Mouse (Mus musculus) forebrain, embryonic 12.5 days (tissue): ENCODE data around the gene Chmp2a. TPM values are rescaled to one million over a fixed set of nuclear protein-coding genes. Genes with fewer than 3 reads are reported as not detected.

Experiments used
- ATAC-seq: fragments of 200-750 bp; cut with Nextera tagmentation; 2 replicates; pipeline ENCODE4 v1.8.0; 2017; ENCODE audit warnings: moderate TSS enrichment; ENCODE audit not compliant: low FRiP score
- H3K27ac ChIP-seq: fragments of 300-500 bp; sonication (generic); 2 replicates; pipeline ENCODE4 v1.5.1; 2016; ENCODE audit warnings: mild to moderate bottlenecking
- H3K27me3 ChIP-seq: fragments of 300-500 bp; sonication (generic); 2 replicates; pipeline ENCODE4 v1.6.1; 2016; ENCODE audit warnings: mild to moderate bottlenecking
- H3K36me3 ChIP-seq: fragments of 300-500 bp; sonication (generic); replicated peaks from 2 replicates; pipeline ENCODE4 v1.6.1; 2016; ENCODE audit warnings: mild to moderate bottlenecking
- H3K4me1 ChIP-seq: fragments of 300-500 bp; sonication (generic); 2 replicates; pipeline ENCODE4 v1.6.1; 2016
- H3K4me2 ChIP-seq: fragments of 300-500 bp; sonication (generic); 2 replicates; pipeline ENCODE4 v1.6.1; 2016; ENCODE audit warnings: mild to moderate bottlenecking, moderate library complexity
- H3K4me3 ChIP-seq: fragments of 300-500 bp; sonication (generic); replicated peaks from 2 replicates; pipeline ENCODE4 v1.5.1; 2016; ENCODE audit warnings: mild to moderate bottlenecking
- H3K9ac ChIP-seq: fragments of 300-500 bp; sonication (generic); 2 replicates; pipeline ENCODE4 v1.6.1; 2016; ENCODE audit warnings: mild to moderate bottlenecking
- H3K9me3 ChIP-seq: fragments of 300-500 bp; sonication (generic); 2 replicates; pipeline ENCODE4 v1.6.1; 2016
- WGBS: fragments of 180-500 bp; shearing (Covaris S2); methylation state at CpG from one replicate; pipeline ENCODE4 v1.1.7; 2016; 5-methylcytosine and 5-hydroxymethylcytosine counted together
- polyA plus RNA-seq: library from polyadenylated mRNA; unstranded; fragments of >200 nt; fragmentation: Nextera tagmentation; extraction: Ambion mirVana; gene quantifications from 2 replicates; pipeline ENCODE4 v1.2.1, GENCODE M21; 2016

Gene Chmp2a
- polyA plus RNA-seq, 1 experiment from 2014 or later: 132 TPM

DNA sequence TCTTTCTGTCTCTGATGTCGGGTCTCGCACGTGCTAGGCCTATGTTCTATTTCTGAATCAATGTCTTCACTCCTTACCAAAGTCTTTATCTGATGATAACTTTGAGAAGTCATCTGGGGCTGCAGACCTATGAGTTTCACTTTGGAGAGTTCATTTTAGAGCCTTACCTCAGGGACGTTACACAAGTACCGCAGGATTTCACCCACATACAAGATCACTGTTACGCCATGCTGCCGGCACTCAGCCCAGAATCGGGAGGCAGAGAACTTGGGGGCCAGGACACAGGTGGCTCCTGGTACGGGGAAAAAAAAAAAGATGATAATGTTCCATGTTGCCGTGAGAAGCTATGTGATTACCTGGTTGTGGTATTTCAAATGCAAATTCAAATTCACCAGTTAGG, 41.5 kb downstream of the Chmp2a start:
- Histone ChIP-seq H3K4me3 (no peak overlapping the region), H3K27me3 (0 out of 2 replicates have a peak, but pooled peaks cover 4% of the 10 kb centered on the region), H3K4me1 (no peaks in the 10 kb centered on the region), H3K9ac (no peak overlapping the region), H3K4me2 (no peak overlapping the region), H3K9me3 (no peaks in the 10 kb centered on the region), H3K27ac (no peak overlapping the region), H3K36me3 (no peaks in the 10 kb centered on the region)
- ATAC-seq: no peak
- 92% methylated on average over 10 of the region's 10 CpGs for WGBS

DNA sequence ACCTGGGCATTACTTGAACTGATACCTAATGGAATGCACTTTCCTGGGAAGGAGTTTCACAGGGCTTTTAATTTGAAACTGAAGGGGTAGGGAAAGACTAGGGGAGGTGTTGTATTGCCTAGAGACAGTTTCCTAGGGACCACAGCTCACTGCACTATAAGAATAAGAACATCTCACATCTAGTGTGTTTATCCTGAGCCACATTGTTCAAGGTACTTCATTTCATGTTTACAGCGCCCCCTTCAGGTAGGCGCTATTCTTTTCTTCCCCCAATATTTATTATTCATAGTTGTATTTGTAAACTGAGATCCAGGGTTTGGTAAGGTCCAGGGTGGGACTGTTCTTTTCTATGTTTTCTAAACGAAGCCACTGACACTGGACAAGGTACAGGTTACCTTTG, 42.4 kb downstream of the Chmp2a start:
- Histone ChIP-seq H3K27me3 (0 out of 2 replicates have a peak, but pooled peaks cover 4% of the 10 kb centered on the region), H3K4me1 (no peaks in the 10 kb centered on the region), H3K4me2 (no peak overlapping the region), H3K36me3 (no peaks in the 10 kb centered on the region), H3K4me3 (no peak overlapping the region), H3K9me3 (no peaks in the 10 kb centered on the region), H3K9ac (no peak overlapping the region), H3K27ac (no peak overlapping the region)
- 11% methylated on average over 3 of the region's 3 CpGs for WGBS
- ATAC-seq: no peak

- no peak for ATAC-seq
- H3K9ac ChIP-seq: no peak overlapping the region
- H3K9me3 ChIP-seq: no peaks in the 10 kb centered on the region
- H3K4me1 ChIP-seq: no peaks in the 10 kb centered on the region
- H3K27ac ChIP-seq: no peak overlapping the region
- H3K27me3 ChIP-seq: no peaks in the 10 kb centered on the region
- H3K36me3 ChIP-seq: 0 out of 2 replicates have a peak, but pooled peaks cover under 1% of the 10 kb centered on the region
- no peak overlapping the region for H3K4me2 ChIP-seq
- 87% methylated on average over 8 of the region's 8 CpGs for WGBS
- no peak overlapping the region for H3K4me3 ChIP-seq
Measured at GRCm38 (mm10) chr7:12987409-12988189, 47.0 kb downstream of the Chmp2a start.

DNA sequence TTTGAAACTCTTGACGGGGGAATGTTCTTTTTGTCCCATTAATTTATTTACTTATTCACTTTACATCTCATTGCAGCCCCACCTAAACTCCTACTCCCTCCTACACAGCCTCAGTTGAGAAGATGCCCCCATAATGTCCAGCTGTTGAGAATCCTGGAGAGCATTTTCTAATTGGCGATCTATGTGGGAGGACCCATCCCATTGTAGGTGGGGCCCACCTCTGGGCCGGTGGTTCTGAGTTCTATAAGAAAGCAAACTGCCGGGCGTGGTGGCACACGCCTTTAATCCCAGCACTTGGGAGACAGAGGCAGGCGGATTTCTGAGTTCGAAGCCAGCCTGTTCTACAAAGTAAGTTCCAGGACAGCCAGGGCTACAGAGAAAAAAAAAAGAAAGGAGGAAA, 47.7 kb downstream of the Chmp2a start:
- no peak for ATAC-seq
- H3K9me3 ChIP-seq: no peaks in the 10 kb centered on the region
- H3K27me3 ChIP-seq: no peaks in the 10 kb centered on the region
- WGBS: 85% methylated on average over 8 of the region's 8 CpGs
- no peak overlapping the region for H3K4me2 ChIP-seq
- 0 out of 2 replicates have a peak, but pooled peaks cover 5% of the 10 kb centered on the region for H3K36me3 ChIP-seq
- no peak overlapping the region for H3K9ac ChIP-seq
- H3K4me1 ChIP-seq: no peaks in the 10 kb centered on the region
- H3K27ac ChIP-seq: no peak overlapping the region
- no peak overlapping the region for H3K4me3 ChIP-seq

DNA sequence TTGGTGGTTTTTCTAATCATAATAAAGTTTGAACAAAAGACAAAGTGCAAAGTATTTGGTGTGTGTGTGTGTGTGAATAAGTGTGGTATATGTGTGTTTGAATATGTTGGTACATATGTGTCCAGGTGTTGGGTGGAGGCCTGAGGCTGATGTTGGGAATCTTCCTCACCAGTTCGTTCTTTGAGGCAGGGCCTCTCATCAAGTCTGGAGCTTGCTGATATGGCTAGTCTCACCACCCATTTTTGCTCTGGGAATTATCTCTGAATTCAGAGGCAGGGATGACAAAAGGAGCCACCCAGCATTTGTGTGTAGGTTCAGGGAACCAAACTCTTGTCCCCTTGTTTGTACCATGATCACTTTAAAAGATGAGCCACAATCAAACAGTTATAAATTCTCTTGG, 48.9 kb downstream of the Chmp2a start:
- H3K27ac ChIP-seq: no peak overlapping the region
- H3K4me2 ChIP-seq: no peak overlapping the region
- H3K9me3 ChIP-seq: no peaks in the 10 kb centered on the region
- 0 out of 2 replicates have a peak, but pooled peaks cover 5% of the 10 kb centered on the region for H3K36me3 ChIP-seq
- no peak overlapping the region for H3K9ac ChIP-seq
- H3K27me3 ChIP-seq: no peaks in the 10 kb centered on the region
- 80% methylated on average over 1 of the region's 1 CpGs for WGBS
- no peak for ATAC-seq
- no peaks in the 10 kb centered on the region for H3K4me1 ChIP-seq
- no peak overlapping the region for H3K4me3 ChIP-seq

Other genes starting within 250 kb of the Chmp2a start
- gene Zscan18, start 231.2 kb downstream of the Chmp2a start, polyA plus RNA-seq: 13.6 and 15.2 TPM in 2 replicates
- 25.4 and 28.2 TPM in 2 replicates for gene Zfp329, start 215.9 kb downstream of the Chmp2a start, polyA plus RNA-seq
- 32.4 and 34.5 TPM in 2 replicates for gene Zfp110, start 200.0 kb downstream of the Chmp2a start, polyA plus RNA-seq
- gene Zfp128, start 153.6 kb downstream of the Chmp2a start, polyA plus RNA-seq: 6.0 and 6.2 TPM in 2 replicates
- 13.8 and 15.8 TPM in 2 replicates for gene Zscan22, start 137.0 kb downstream of the Chmp2a start, polyA plus RNA-seq
- gene Rps5, start 112.5 kb downstream of the Chmp2a start, polyA plus RNA-seq: 585 and 638 TPM in 2 replicates
- gene Rnf225, start 107.4 kb downstream of the Chmp2a start, polyA plus RNA-seq: 0.81 and 0.83 TPM in 2 replicates
- gene Zfp324, start 69.0 kb downstream of the Chmp2a start, polyA plus RNA-seq: 11.3 and 12.4 TPM in 2 replicates
- 15.3 and 15.7 TPM in 2 replicates for gene Zfp446, start 57.0 kb downstream of the Chmp2a start, polyA plus RNA-seq
- gene Slc27a5, start 36.6 kb downstream of the Chmp2a start, polyA plus RNA-seq: 0.14 and 0.18 TPM in 2 replicates
- gene Trim28, start 35.7 kb downstream of the Chmp2a start, polyA plus RNA-seq: 370 and 396 TPM in 2 replicates
- gene Zbtb45, start 24.8 kb downstream of the Chmp2a start, polyA plus RNA-seq: 34.9 and 35.9 TPM in 2 replicates
- gene Ube2m, start 3.5 kb upstream of the Chmp2a start, polyA plus RNA-seq: 107 and 154 TPM in 2 replicates
- gene Mzf1, start 20.0 kb upstream of the Chmp2a start, polyA plus RNA-seq: 5.3 and 5.4 TPM in 2 replicates
- gene Vmn1r85, start 60.4 kb upstream of the Chmp2a start, polyA plus RNA-seq: not detected in 2 replicates
- gene Vmn1r86, start 85.1 kb upstream of the Chmp2a start, polyA plus RNA-seq: not detected in 2 replicates
- gene Vmn1r87, start 105.3 kb upstream of the Chmp2a start, polyA plus RNA-seq: not detected in 2 replicates
- 0.03 TPM in 1 of 2 replicates, not detected in the other for gene Vmn1r88, start 124.8 kb upstream of the Chmp2a start, polyA plus RNA-seq
- gene Vmn1r89, start 178.2 kb upstream of the Chmp2a start, polyA plus RNA-seq: not detected in 2 replicates
- gene Lig1, start 242.5 kb upstream of the Chmp2a start, polyA plus RNA-seq: 137 and 140 TPM in 2 replicates
- gene Zswim9, start 243.9 kb upstream of the Chmp2a start, polyA plus RNA-seq: 15.8 and 19.0 TPM in 2 replicates